Mouse (Mus musculus) erythroid progenitor cell, adult 5-6 weeks (primary cell): ENCODE data around the gene Apol9a. TPM values are rescaled to one million over a fixed set of nuclear protein-coding genes. Genes with fewer than 3 reads are reported as not detected.

Experiments
- ATAC-seq: replicated peaks from 2 replicates; pipeline ENCODE4 v1.8.0; 2016; ENCODE audit warnings: moderate number of reproducible peaks, mild to moderate bottlenecking, moderate TSS enrichment, inconsistent platforms; ENCODE audit not compliant: poor library complexity, low FRiP score, severe bottlenecking
- total RNA-seq, 2 experiments: library from RNA; stranded (forward) in 1 of 2; stranded (reverse) in 1 of 2; fragments of 150-400 nt in 1 of 2; fragments of 186-747, 209-891 nt in 1 of 2; gene quantifications; 2 replicates each; pipeline versions ENCODE4 v1.2.3 to v1.2.4; 2015 to 2017; ENCODE audit warnings: low replicate concordance in 2 of 2

The Apol9a gene
- total RNA-seq, 2 experiments from 2014 or later, result not detected

GRCm38 (mm10) chr15:77354848-77355551 lies 55.9 kb downstream of the Apol9a start:
- ATAC-seq, result no peak

GRCm38 (mm10) chr15:77354496-77354847 lies 56.5 kb downstream of the Apol9a start:
- no peak for ATAC-seq

Other genes with a start within 250 kb of the Apol9a start
- gene Rbfox2, start 104.1 kb downstream of the Apol9a start, total RNA-seq (2015; ENCODE audit: low replicate concordance), result not detected in 2 replicates
- gene Rbfox2, start 104.1 kb downstream of the Apol9a start, total RNA-seq (2017; ENCODE audit: low replicate concordance), result not detected in 2 replicates
- not detected in 2 replicates for gene Apol7a, start 12.0 kb downstream of the Apol9a start, total RNA-seq (2015; ENCODE audit: low replicate concordance)
- gene Apol7a, start 12.0 kb downstream of the Apol9a start, total RNA-seq (2017; ENCODE audit: low replicate concordance), result not detected in 2 replicates
- not detected in 2 replicates for gene Apol7b, start 36.4 kb upstream of the Apol9a start, total RNA-seq (2015; ENCODE audit: low replicate concordance)
- gene Apol7b, start 36.4 kb upstream of the Apol9a start, total RNA-seq (2017; ENCODE audit: low replicate concordance), result not detected in 2 replicates
- gene Apol10a, start 65.9 kb upstream of the Apol9a start, total RNA-seq (2015; ENCODE audit: low replicate concordance), result 2.9 and 4.0 TPM in 2 replicates
- gene Apol10a, start 65.9 kb upstream of the Apol9a start, total RNA-seq (2017; ENCODE audit: low replicate concordance), result 3.1 and 7.3 TPM in 2 replicates
- 18.4 and 21.0 TPM in 2 replicates for gene Apol11a, start 97.1 kb upstream of the Apol9a start, total RNA-seq (2015; ENCODE audit: low replicate concordance)
- gene Apol11a, start 97.1 kb upstream of the Apol9a start, total RNA-seq (2017; ENCODE audit: low replicate concordance), result 75.1 and 111 TPM in 2 replicates
- 6.1 TPM in 1 of 2 replicates, not detected in the other for gene Apol7c, start 122.2 kb upstream of the Apol9a start, total RNA-seq (2015; ENCODE audit: low replicate concordance)
- gene Apol7c, start 122.2 kb upstream of the Apol9a start, total RNA-seq (2017; ENCODE audit: low replicate concordance), result 0.26 TPM in 1 of 2 replicates, not detected in the other
- gene 1700025B11Rik, start 150.8 kb upstream of the Apol9a start, total RNA-seq (2015; ENCODE audit: low replicate concordance), result not detected in 2 replicates
- gene 1700025B11Rik, start 150.8 kb upstream of the Apol9a start, total RNA-seq (2017; ENCODE audit: low replicate concordance), result not detected in 2 replicates
- gene Apol10b, start 185.0 kb upstream of the Apol9a start, total RNA-seq (2015; ENCODE audit: low replicate concordance), result not detected in 2 replicates
- gene Apol10b, start 185.0 kb upstream of the Apol9a start, total RNA-seq (2017; ENCODE audit: low replicate concordance), result 0.90 TPM in 1 of 2 replicates, not detected in the other
- gene Gm36245, start 188.1 kb upstream of the Apol9a start, total RNA-seq (2015; ENCODE audit: low replicate concordance), result not detected in 2 replicates
- not detected in 2 replicates for gene Gm36245, start 188.1 kb upstream of the Apol9a start, total RNA-seq (2017; ENCODE audit: low replicate concordance)
- 138 and 145 TPM in 2 replicates for gene Apol11b, start 232.2 kb upstream of the Apol9a start, total RNA-seq (2015; ENCODE audit: low replicate concordance)
- 338 and 373 TPM in 2 replicates for gene Apol11b, start 232.2 kb upstream of the Apol9a start, total RNA-seq (2017; ENCODE audit: low replicate concordance)